Mouse (Mus musculus) lung, postnatal 0 days (tissue): ENCODE data around the gene Stxbp5. TPM values are rescaled to one million over a fixed set of nuclear protein-coding genes. Genes with fewer than 3 reads are reported as not detected.
A peak's percentile ranks its signal among the peaks of the same experiment; 100 is the strongest.

Experiments
- ATAC-seq: fragments of 200-750 bp; cut with Nextera tagmentation; 2 replicates; pipeline ENCODE4 v1.8.0; 2017; ENCODE audit warnings: moderate library complexity
- DNase-seq: peaks from one replicate; pipeline ENCODE4 v3.0.0-alpha.2; 2016; ENCODE audit warnings: low spot score
- H3K27ac ChIP-seq: fragments of 300-500 bp; sonication (generic); 2 replicates; pipeline ENCODE4 v1.5.1; 2014; ENCODE audit warnings: antibody characterized with exemption, mild to moderate bottlenecking, low read length, mixed read lengths
- H3K27me3 ChIP-seq: fragments of 300-500 bp; sonication (generic); replicated peaks from 2 replicates; pipeline ENCODE4 v1.6.1; 2014; ENCODE audit warnings: low read length, mixed read lengths; ENCODE audit not compliant: insufficient read depth
- H3K36me3 ChIP-seq: fragments of 300-500 bp; sonication (generic); 2 replicates; pipeline ENCODE4 v1.6.1; 2014; ENCODE audit warnings: low read length, mixed read lengths; ENCODE audit not compliant: insufficient read depth
- H3K4me1 ChIP-seq: fragments of 300-500 bp; sonication (generic); 2 replicates; pipeline ENCODE4 v1.6.1; 2014; ENCODE audit warnings: antibody characterized with exemption, low read depth, low read length, mixed read lengths; ENCODE audit not compliant: insufficient read depth
- H3K4me2 ChIP-seq: fragments of 300-500 bp; sonication (generic); replicated peaks from 2 replicates; pipeline ENCODE4 v1.6.1; 2014; ENCODE audit warnings: low read depth, mild to moderate bottlenecking, low read length, moderate library complexity, mixed read lengths
- H3K4me3 ChIP-seq: fragments of 300-500 bp; sonication (generic); 2 replicates; pipeline ENCODE4 v1.5.1; 2014; ENCODE audit warnings: low read depth, low read length
- H3K9ac ChIP-seq: fragments of 300-500 bp; sonication (generic); replicated peaks from 2 replicates; pipeline ENCODE4 v1.6.1; 2014; ENCODE audit warnings: low read depth, mild to moderate bottlenecking
- H3K9me3 ChIP-seq: fragments of 300-500 bp; sonication (generic); 2 replicates; pipeline ENCODE4 v1.6.1; 2016; ENCODE audit warnings: low read length, mixed read lengths
- CTCF ChIP-seq: IDR thresholded peaks from 2 replicates; pipeline ENCODE4 v1.5.1; 2016; ENCODE audit warnings: antibody characterized with exemption, mild to moderate bottlenecking
- EP300 ChIP-seq: IDR thresholded peaks from 2 replicates; pipeline ENCODE4 v1.6.1; 2016; ENCODE audit warnings: antibody characterized with exemption, mild to moderate bottlenecking, control low read depth
- WGBS: fragments of 180-500 bp; shearing (Covaris S2); extraction: QIAGEN DNeasy Blood & Tissue Kit; methylation state at CpG from one replicate; pipeline ENCODE4 v1.1.7; 2014; 5-methylcytosine and 5-hydroxymethylcytosine counted together
- polyA plus RNA-seq: library from polyadenylated mRNA; unstranded; fragments of >200 nt; fragmentation: Nextera tagmentation; extraction: Ambion mirVana; gene quantifications from 2 replicates; pipeline ENCODE4 v1.2.1, GENCODE M21; 2015

The Stxbp5 gene
- polyA plus RNA-seq, 1 experiment from 2014 or later, result 3.0 TPM

GRCm38 (mm10) chr10:9756546-9756945 lies 144.3 kb downstream of the Stxbp5 start:
- ATAC-seq (no peak), DNase-seq (no peak)
- no peaks in the 10 kb centered on the region for H3K9me3 ChIP-seq
- H3K4me2 ChIP-seq, result no peak overlapping the region
- 52% methylated on average over 6 of the region's 6 CpGs for WGBS
- no peak overlapping the region for H3K27ac ChIP-seq
- H3K4me1 ChIP-seq, result no peaks in the 10 kb centered on the region
- H3K4me3 ChIP-seq, result no peak overlapping the region
- H3K36me3 ChIP-seq, result 0 out of 2 replicates have a peak, but pooled peaks cover 2% of the 10 kb centered on the region
- no peaks in the 10 kb centered on the region for H3K27me3 ChIP-seq
- no peak overlapping the region for H3K9ac ChIP-seq
- TF ChIP-seq CTCF (no peak), EP300 (no peak)

DNA sequence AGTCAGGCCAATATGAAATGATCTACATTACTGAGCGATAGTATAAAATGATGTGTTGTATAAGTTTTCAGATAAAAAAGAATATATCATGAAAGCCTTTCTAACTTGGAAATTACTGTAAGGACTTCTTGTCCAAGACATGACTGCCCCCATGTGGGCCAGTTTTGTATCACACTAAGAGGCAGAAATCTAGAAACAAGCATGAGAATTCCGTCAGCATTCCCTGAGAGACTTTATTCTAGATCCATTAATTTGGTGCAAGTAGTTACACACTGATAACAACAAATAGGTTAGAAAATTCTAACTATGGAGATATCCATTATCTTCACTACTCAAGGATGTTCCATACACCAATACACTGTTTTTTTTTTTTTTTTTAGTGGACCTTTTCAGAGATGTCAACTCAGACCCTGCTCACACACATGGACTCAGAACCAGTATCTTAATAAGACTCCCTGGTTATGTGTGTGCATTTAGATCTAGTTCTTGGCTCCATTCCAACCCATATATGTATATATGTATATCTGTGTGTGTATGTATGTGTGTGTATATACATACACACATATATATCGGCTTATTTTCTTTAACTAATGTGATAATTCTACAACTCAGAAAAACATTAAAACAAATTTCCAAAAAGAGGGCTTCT lies 145.9 kb downstream of the Stxbp5 start:
- H3K9ac ChIP-seq, result no peak overlapping the region
- H3K4me1 ChIP-seq, result no peaks in the 10 kb centered on the region
- H3K4me2 ChIP-seq, result no peak overlapping the region
- H3K27me3 ChIP-seq, result no peaks in the 10 kb centered on the region
- no peaks in the 10 kb centered on the region for H3K36me3 ChIP-seq
- DNase-seq (peak; percentile 68), ATAC-seq (no peak)
- no peak overlapping the region for H3K27ac ChIP-seq
- 45% methylated on average over 3 of the region's 3 CpGs for WGBS
- no peak overlapping the region for H3K4me3 ChIP-seq
- TF ChIP-seq EP300 (no peak), CTCF (peak; percentile 79)
- no peaks in the 10 kb centered on the region for H3K9me3 ChIP-seq

DNA sequence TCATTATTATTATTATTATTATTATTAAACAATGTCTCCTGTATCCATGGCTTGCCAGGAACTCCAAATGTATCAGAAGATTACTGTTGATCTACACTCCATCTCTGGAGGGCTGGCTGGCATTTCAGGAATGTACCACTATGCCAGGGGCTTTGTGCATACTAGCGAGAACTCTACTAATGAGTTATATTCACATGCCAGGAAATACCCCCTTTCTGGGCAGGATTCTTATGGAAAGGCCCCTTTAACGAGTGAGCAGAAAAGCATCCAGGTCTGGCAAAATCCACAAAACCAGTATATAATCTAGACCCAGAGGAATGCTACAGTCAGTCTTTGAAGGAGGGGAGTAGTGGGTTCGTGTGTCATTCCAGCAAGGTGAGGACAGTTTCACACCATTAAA lies 167.0 kb downstream of the Stxbp5 start:
- no peak for TF ChIP-seq CTCF
- no peak for TF ChIP-seq EP300
- ATAC-seq (no peak), DNase-seq (no peak)
- 54% methylated on average over 3 of the region's 3 CpGs for WGBS
- Histone ChIP-seq H3K4me2 (no peak overlapping the region), H3K27ac (no peak overlapping the region), H3K9ac (no peak overlapping the region), H3K36me3 (no peaks in the 10 kb centered on the region), H3K4me1 (no peaks in the 10 kb centered on the region), H3K27me3 (no peaks in the 10 kb centered on the region), H3K4me3 (no peak overlapping the region), H3K9me3 (no peaks in the 10 kb centered on the region)

DNA sequence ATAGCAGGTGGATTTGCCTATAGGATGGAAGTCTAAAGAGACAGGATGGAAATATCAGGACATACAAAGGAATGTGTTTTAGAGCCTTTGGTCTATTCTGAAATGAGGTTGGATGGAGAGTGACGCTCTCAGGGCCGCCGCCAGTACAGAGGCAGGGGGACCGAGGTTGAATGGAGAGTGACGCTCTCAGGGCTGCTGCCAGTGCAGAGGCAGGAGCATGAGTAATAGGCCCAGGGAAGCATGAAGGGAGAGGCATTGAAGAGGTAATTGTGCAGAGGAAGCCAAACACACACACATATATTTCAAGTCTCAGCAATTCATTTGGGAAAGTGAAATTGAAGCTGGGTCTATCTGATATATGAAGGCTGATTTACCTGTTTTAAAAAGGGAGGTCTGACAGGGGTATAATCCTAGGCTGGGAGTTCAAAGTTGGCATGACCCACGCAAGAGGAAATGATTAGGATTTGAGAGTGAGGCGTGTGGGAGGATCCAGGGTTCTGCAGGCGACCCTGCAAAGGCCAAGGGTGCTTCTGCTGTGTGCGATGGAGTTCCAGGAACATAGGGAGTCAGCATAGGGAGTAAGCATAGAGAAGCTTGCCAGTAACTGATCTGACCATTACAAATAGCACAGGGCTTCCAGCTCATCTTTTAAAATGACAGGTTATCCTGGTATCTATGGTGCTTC lies 168.7 kb downstream of the Stxbp5 start:
- Histone ChIP-seq H3K27me3 (no peaks in the 10 kb centered on the region), H3K9me3 (no peaks in the 10 kb centered on the region), H3K36me3 (no peaks in the 10 kb centered on the region), H3K4me1 (no peaks in the 10 kb centered on the region), H3K27ac (no peak overlapping the region), H3K9ac (no peak overlapping the region), H3K4me2 (no peak overlapping the region), H3K4me3 (no peak overlapping the region)
- WGBS, result 81% methylated on average over 9 of the region's 9 CpGs
- DNase-seq (no peak), ATAC-seq (no peak)
- TF ChIP-seq EP300, result no peak
- TF ChIP-seq CTCF, result no peak

DNA sequence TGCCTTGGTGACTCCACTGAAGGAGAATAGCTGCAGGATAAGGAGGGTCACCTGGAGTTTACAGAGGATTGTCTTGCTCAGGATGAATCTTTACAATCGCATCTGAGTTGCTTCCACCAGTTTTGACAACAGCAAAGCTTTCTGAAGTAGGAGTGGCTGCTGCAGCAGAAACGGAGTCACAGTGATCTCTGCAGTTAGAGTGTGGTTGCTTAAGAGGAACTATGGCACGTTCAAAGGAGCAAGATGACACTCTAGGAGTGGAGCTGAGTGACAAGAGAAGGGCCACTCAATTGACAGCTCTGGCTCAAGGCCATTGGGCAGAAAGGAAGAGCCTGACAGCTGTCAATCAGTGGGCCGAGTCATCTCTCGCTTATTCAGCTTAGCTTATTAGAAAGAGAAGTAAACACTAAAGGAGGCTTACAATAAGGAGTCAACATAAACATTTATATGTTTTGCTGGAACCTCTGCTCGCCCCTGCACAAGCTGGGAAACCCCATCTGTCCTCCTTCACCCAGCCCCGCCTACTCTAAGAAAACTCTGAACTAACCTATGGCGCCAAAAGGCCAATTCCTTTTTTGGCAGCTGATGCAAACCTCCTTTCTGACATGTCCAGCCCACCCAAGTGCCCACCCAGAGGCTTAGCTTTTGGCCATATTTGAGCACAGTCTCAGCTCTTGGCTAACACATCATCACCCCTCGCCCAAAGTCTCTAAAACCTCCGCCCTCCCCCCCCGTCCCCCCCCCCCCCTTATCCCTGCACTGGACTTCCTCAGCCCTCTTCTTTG lies 178.2 kb downstream of the Stxbp5 start:
- ATAC-seq (no peak), DNase-seq (no peak)
- H3K9me3 ChIP-seq, result no peaks in the 10 kb centered on the region
- no peak overlapping the region for H3K4me3 ChIP-seq
- no peak overlapping the region for H3K9ac ChIP-seq
- 56% methylated on average over 11 of the region's 11 CpGs for WGBS
- H3K4me1 ChIP-seq, result no peaks in the 10 kb centered on the region
- no peak overlapping the region for H3K27ac ChIP-seq
- no peaks in the 10 kb centered on the region for H3K27me3 ChIP-seq
- TF ChIP-seq EP300, result no peak
- TF ChIP-seq CTCF, result no peak
- H3K36me3 ChIP-seq, result no peaks in the 10 kb centered on the region
- H3K4me2 ChIP-seq, result no peak overlapping the region

DNA sequence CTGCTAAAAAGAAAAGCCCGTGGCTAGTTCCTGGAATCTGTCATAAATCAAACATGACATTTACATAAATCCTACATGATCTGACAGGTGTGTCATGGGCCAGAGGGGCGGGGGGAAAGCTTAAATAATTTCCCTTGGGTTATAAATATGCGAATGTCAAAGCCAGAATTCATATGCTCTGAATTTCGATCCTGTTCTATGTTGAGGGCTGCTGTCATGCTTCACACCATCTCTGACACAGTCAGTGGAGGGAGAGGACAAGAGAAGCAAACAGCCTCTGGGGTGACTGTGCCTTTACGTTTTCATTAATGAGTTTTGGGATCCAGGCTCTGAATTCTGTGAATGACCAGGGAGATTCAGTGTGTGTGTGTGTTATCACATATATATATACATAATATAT lies 180.9 kb downstream of the Stxbp5 start:
- H3K27me3 ChIP-seq, result no peaks in the 10 kb centered on the region
- DNase-seq, result no peak
- WGBS, result 64% methylated on average over 5 of the region's 5 CpGs
- no peak overlapping the region for H3K27ac ChIP-seq
- H3K4me2 ChIP-seq, result no peak overlapping the region
- H3K9me3 ChIP-seq, result no peaks in the 10 kb centered on the region
- no peak overlapping the region for H3K4me3 ChIP-seq
- H3K9ac ChIP-seq, result no peak overlapping the region
- H3K4me1 ChIP-seq, result no peaks in the 10 kb centered on the region
- no peak for ATAC-seq
- no peaks in the 10 kb centered on the region for H3K36me3 ChIP-seq
- no peak for TF ChIP-seq EP300
- TF ChIP-seq CTCF, result no peak
